Mouse (Mus musculus): Measurements from ENCODE around the gene Selplg. TPM values are rescaled to one million over a fixed set of nuclear protein-coding genes. Genes with fewer than 3 reads are reported as not detected.

Selplg gene
- polyA plus RNA-seq, 1 experiment from 2014 or later, result 9.1 TPM

- Histone ChIP-seq H3K9ac (ENCODE audit: low read length) (no peak overlapping the region), H3K4me3 (replicated peaks; ENCODE audit: low read length) (no peak overlapping the region), H3K27ac (ENCODE audit: low read length) (no peak overlapping the region), H3K9me3 (replicated peaks; ENCODE audit: control insufficient read depth, low read length) (no peaks in the 10 kb centered on the region), H3K4me2 (ENCODE audit: low read depth, low read length) (no peak overlapping the region), H3K36me3 (ENCODE audit: control insufficient read depth, insufficient read depth, low read length) (0 out of 2 replicates have a peak, but pooled peaks cover 11% of the 10 kb centered on the region), H3K27me3 (ENCODE audit: control insufficient read depth, insufficient read depth, low read length) (no peaks in the 10 kb centered on the region), H3K4me1 (ENCODE audit: control insufficient read depth, insufficient read depth, low read length) (peaks cover 10% of the 10 kb centered on the region)
- ATAC-seq (ENCODE audit: insufficient read depth, low FRiP score), result no peak
- 90% methylated on average over 10 of the region's 10 CpGs for WGBS
Measured at GRCm38 (mm10) chr5:113775585-113775984, 56.9 kb downstream of the Selplg start.

GRCm38 (mm10) chr5:113773664-113774063 is 58.8 kb downstream of the Selplg start:
- Histone ChIP-seq H3K9ac (ENCODE audit: low read length) (peak overlapping the region; percentile 80), H3K4me2 (ENCODE audit: low read depth, low read length) (peak overlapping the region; percentile 81), H3K4me1 (ENCODE audit: control insufficient read depth, insufficient read depth, low read length) (peaks cover 17% of the 10 kb centered on the region), H3K36me3 (ENCODE audit: control insufficient read depth, insufficient read depth, low read length) (0 out of 2 replicates have a peak, but pooled peaks cover 11% of the 10 kb centered on the region), H3K27ac (ENCODE audit: low read length) (no peak overlapping the region), H3K4me3 (replicated peaks; ENCODE audit: low read length) (peak overlapping the region; percentile 97), H3K27me3 (ENCODE audit: control insufficient read depth, insufficient read depth, low read length) (no peaks in the 10 kb centered on the region), H3K9me3 (replicated peaks; ENCODE audit: control insufficient read depth, low read length) (no peaks in the 10 kb centered on the region)
- no peak for ATAC-seq (ENCODE audit: insufficient read depth, low FRiP score)
- 0% methylated on average over 7 of the region's 7 CpGs for WGBS

GRCm38 (mm10) chr5:113772905-113773519 is 59.4 kb downstream of the Selplg start:
- Histone ChIP-seq H3K4me1 (ENCODE audit: control insufficient read depth, insufficient read depth, low read length) (peaks cover 17% of the 10 kb centered on the region), H3K36me3 (ENCODE audit: control insufficient read depth, insufficient read depth, low read length) (0 out of 2 replicates have a peak, but pooled peaks cover 11% of the 10 kb centered on the region), H3K9me3 (replicated peaks; ENCODE audit: control insufficient read depth, low read length) (no peaks in the 10 kb centered on the region), H3K27me3 (ENCODE audit: control insufficient read depth, insufficient read depth, low read length) (no peaks in the 10 kb centered on the region), H3K9ac (ENCODE audit: low read length) (peak overlapping the region; percentile 80), H3K4me3 (replicated peaks; ENCODE audit: low read length) (peak overlapping the region; percentile 97), H3K27ac (ENCODE audit: low read length) (peak overlapping the region; percentile 46; the same call in 1 of the 2 replicates), H3K4me2 (ENCODE audit: low read depth, low read length) (peak overlapping the region; percentile 81)
- ATAC-seq (ENCODE audit: insufficient read depth, low FRiP score), result peak; percentile 34
- WGBS, result under 1% methylated on average over 38 of the region's 38 CpGs

GRCm38 (mm10) chr5:113772450-113772895 is 60.0 kb downstream of the Selplg start, which contains the start of the genes Sart3 and Iscu:
Sart3 (minus strand) TSS chr5:113772510.
Iscu (plus strand) TSS chr5:113772748.
- H3K27ac ChIP-seq (ENCODE audit: low read length), result peak within 1 kb of the TSS; percentile 96
- H3K36me3 ChIP-seq (ENCODE audit: control insufficient read depth, insufficient read depth, low read length), result 0 out of 2 replicates have a peak, but pooled peaks cover 11% of the 10 kb centered on the region
- ATAC-seq (ENCODE audit: insufficient read depth, low FRiP score), result peak; percentile 90
- peak within 1 kb of the TSS; percentile 96 for H3K9ac ChIP-seq (ENCODE audit: low read length)
- peak within 1 kb of the TSS; percentile 97 for H3K4me3 ChIP-seq (replicated peaks; ENCODE audit: low read length)
- peaks cover 17% of the 10 kb centered on the region for H3K4me1 ChIP-seq (ENCODE audit: control insufficient read depth, insufficient read depth, low read length)
- under 1% methylated on average over 49 of the region's 49 CpGs for WGBS
- H3K4me2 ChIP-seq (ENCODE audit: low read depth, low read length), result peak within 1 kb of the TSS; percentile 97
- H3K9me3 ChIP-seq (replicated peaks; ENCODE audit: control insufficient read depth, low read length), result no peaks in the 10 kb centered on the region
- no peaks in the 10 kb centered on the region for H3K27me3 ChIP-seq (ENCODE audit: control insufficient read depth, insufficient read depth, low read length)

- Histone ChIP-seq H3K36me3 (ENCODE audit: control insufficient read depth, insufficient read depth, low read length) (0 out of 2 replicates have a peak, but pooled peaks cover 7% of the 10 kb centered on the region), H3K27ac (ENCODE audit: low read length) (peak overlapping the region; percentile 96), H3K27me3 (ENCODE audit: control insufficient read depth, insufficient read depth, low read length) (no peaks in the 10 kb centered on the region), H3K9ac (ENCODE audit: low read length) (peak overlapping the region; percentile 96), H3K9me3 (replicated peaks; ENCODE audit: control insufficient read depth, low read length) (no peaks in the 10 kb centered on the region), H3K4me1 (ENCODE audit: control insufficient read depth, insufficient read depth, low read length) (peaks cover 17% of the 10 kb centered on the region), H3K4me2 (ENCODE audit: low read depth, low read length) (peak overlapping the region; percentile 97), H3K4me3 (replicated peaks; ENCODE audit: low read length) (peak overlapping the region; percentile 97)
- WGBS, result under 1% methylated on average over 95 of the region's 97 CpGs
- peak; percentile 83 for ATAC-seq (ENCODE audit: insufficient read depth, low FRiP score)
Measured at GRCm38 (mm10) chr5:113771213-113772162, 61.0 kb downstream of the Selplg start.

DNA sequence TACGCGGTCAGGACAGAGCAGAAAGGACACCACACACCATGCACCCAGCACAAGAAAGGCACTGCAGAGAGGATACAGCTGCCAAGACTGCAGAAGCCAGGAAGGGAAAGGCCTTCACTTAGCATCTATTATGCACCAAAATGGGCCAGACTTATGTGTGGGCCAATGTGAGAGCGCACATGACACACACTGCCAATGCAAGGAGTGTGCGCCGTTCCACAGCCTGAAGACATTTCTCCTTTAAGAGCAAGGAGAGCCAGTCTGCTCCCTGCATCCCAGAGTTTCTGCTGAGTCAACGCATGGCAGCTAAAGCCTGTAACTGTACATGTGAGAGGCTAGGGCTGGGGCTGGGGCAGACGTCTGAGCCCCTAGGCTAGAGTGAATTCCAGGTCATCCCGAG is 63.6 kb downstream of the Selplg start:
- H3K9ac ChIP-seq (ENCODE audit: low read length), result no peak overlapping the region
- no peaks in the 10 kb centered on the region for H3K9me3 ChIP-seq (replicated peaks; ENCODE audit: control insufficient read depth, low read length)
- peaks cover 15% of the 10 kb centered on the region for H3K4me1 ChIP-seq (ENCODE audit: control insufficient read depth, insufficient read depth, low read length)
- no peak overlapping the region for H3K4me3 ChIP-seq (replicated peaks; ENCODE audit: low read length)
- H3K27me3 ChIP-seq (ENCODE audit: control insufficient read depth, insufficient read depth, low read length), result no peaks in the 10 kb centered on the region
- H3K36me3 ChIP-seq (ENCODE audit: control insufficient read depth, insufficient read depth, low read length), result peaks cover 2% of the 10 kb centered on the region; the same call in 1 of the 2 replicates
- H3K4me2 ChIP-seq (ENCODE audit: low read depth, low read length), result no peak overlapping the region
- ATAC-seq (ENCODE audit: insufficient read depth, low FRiP score), result no peak
- H3K27ac ChIP-seq (ENCODE audit: low read length), result no peak overlapping the region
- 87% methylated on average over 8 of the region's 8 CpGs for WGBS

Other genes with a start within 250 kb of the Selplg start
- gene Cmklr1, start 182.2 kb downstream of the Selplg start, polyA plus RNA-seq (2015; fragmentation: Nextera tagmentation; extraction: Ambion mirVana), result 3.4 and 4.2 TPM in 2 replicates
- not detected in 2 replicates for gene 1700069L16Rik, start 107.9 kb downstream of the Selplg start, polyA plus RNA-seq (2015; fragmentation: Nextera tagmentation; extraction: Ambion mirVana)
- gene Ficd, start 96.8 kb downstream of the Selplg start, polyA plus RNA-seq (2015; fragmentation: Nextera tagmentation; extraction: Ambion mirVana), result 7.0 and 9.1 TPM in 2 replicates
- 30.8 and 35.0 TPM in 2 replicates for gene Sart3, start 60.1 kb downstream of the Selplg start, polyA plus RNA-seq (2015; fragmentation: Nextera tagmentation; extraction: Ambion mirVana)
- 97.0 and 112 TPM in 2 replicates for gene Iscu, start 59.9 kb downstream of the Selplg start, polyA plus RNA-seq (2015; fragmentation: Nextera tagmentation; extraction: Ambion mirVana)
- gene Tmem119, start 32.1 kb downstream of the Selplg start, polyA plus RNA-seq (2015; fragmentation: Nextera tagmentation; extraction: Ambion mirVana), result 71.4 and 73.0 TPM in 2 replicates
- gene Coro1c, start 76.1 kb upstream of the Selplg start, polyA plus RNA-seq (2015; fragmentation: Nextera tagmentation; extraction: Ambion mirVana), result 145 and 159 TPM in 2 replicates
- gene Ssh1, start 161.2 kb upstream of the Selplg start, polyA plus RNA-seq (2015; fragmentation: Nextera tagmentation; extraction: Ambion mirVana), result 8.7 and 11.9 TPM in 2 replicates
- gene Dao, start 171.1 kb upstream of the Selplg start, polyA plus RNA-seq (2015; fragmentation: Nextera tagmentation; extraction: Ambion mirVana), result 2.4 and 3.1 TPM in 2 replicates
- 10.0 and 11.0 TPM in 2 replicates for gene Usp30, start 232.8 kb upstream of the Selplg start, polyA plus RNA-seq (2015; fragmentation: Nextera tagmentation; extraction: Ambion mirVana)